Mouse (Mus musculus): ENCODE results near the gene Capn7.

DNA sequence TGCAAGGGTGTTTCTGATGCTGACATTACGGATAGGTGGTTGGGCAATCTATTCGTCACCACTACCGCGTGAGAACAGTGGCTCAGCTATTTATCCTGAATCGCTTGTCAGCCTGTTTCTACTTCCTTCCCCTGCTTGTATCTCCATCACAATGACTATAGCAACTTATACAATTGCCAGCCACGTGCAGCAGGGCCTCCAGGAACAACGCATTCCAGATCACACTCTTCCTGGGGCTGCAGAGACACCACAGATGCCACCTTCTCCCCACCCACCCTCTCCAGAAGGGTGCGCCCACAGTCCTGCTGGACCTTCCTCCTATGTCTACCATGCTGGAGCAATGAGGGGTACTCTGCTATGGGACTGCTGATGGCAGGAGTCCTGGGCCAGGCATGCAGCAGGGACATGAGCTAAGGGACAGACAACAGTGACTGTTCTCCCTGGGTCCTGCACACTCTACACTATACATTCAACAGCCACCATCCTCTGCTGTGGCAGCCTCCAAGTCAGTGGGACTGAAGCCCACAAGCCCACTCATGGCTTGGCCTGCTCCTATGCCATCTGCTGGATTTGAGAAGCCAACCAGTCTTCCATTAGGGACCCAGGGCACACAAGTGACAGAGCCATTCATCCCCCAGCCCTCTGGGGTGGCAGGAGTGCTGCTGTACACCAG is 56.6 kb downstream of the Capn7 start:
- TF ChIP-seq CTCF (IDR thresholded peaks at IDR 0.05; ENCODE audit: insufficient read depth, low read depth, low read length) (no peak), POLR2A (IDR thresholded peaks at IDR 0.05; ENCODE audit: insufficient read depth, low read depth, low read length) (no peak)

Data from olfactory bulb, adult 2 months (tissue).